Mouse (Mus musculus) testis, adult 2 months (tissue): ENCODE data around the gene Rab11fip3. TPM values are rescaled to one million over a fixed set of nuclear protein-coding genes. Genes with fewer than 3 reads are reported as not detected.

Experiments
- H3K27ac ChIP-seq: fragments of 200-500 bp; 2 replicates; pipeline ENCODE4 v1.5.1; 2012; ENCODE audit warnings: low read depth, low read length; ENCODE audit not compliant: control insufficient read depth, insufficient read depth
- H3K27me3 ChIP-seq: fragments of 200-500 bp; 2 replicates; pipeline ENCODE4 v1.6.1; 2012; ENCODE audit warnings: mild to moderate bottlenecking, low read length, moderate library complexity; ENCODE audit not compliant: control insufficient read depth, insufficient read depth
- H3K36me3 ChIP-seq: fragments of 200-500 bp; 2 replicates; pipeline ENCODE4 v1.6.1; 2012; ENCODE audit warnings: mild to moderate bottlenecking, low read length; ENCODE audit not compliant: control insufficient read depth, insufficient read depth
- H3K4me1 ChIP-seq: fragments of 200-500 bp; 2 replicates; pipeline ENCODE4 v1.6.1; 2012; ENCODE audit warnings: low read length; ENCODE audit not compliant: control insufficient read depth, insufficient read depth
- H3K4me3 ChIP-seq: fragments of 200-500 bp; 2 replicates; pipeline ENCODE4 v1.5.1; 2012; ENCODE audit warnings: low read depth, mild to moderate bottlenecking, low read length, moderate library complexity, mixed read lengths; ENCODE audit not compliant: control insufficient read depth
- CTCF ChIP-seq: fragments of 200-500 bp; IDR thresholded peaks from 2 replicates; pipeline ENCODE4 v1.5.1; 2012; ENCODE audit warnings: low read depth, mild to moderate bottlenecking, inconsistent platforms, low read length, moderate library complexity; ENCODE audit not compliant: control insufficient read depth, insufficient read depth, insufficient replicate concordance
- POLR2A ChIP-seq: fragments of 200-500 bp; IDR thresholded peaks from 2 replicates; pipeline ENCODE4 v1.6.1; 2012; ENCODE audit warnings: low read depth, mild to moderate bottlenecking, inconsistent platforms, low read length, moderate library complexity; ENCODE audit not compliant: control insufficient read depth
- polyA plus RNA-seq: library from polyadenylated mRNA; depleted of rRNA; stranded (reverse); fragments of >200 nt; gene quantifications from 2 replicates; pipeline ENCODE4 v1.2.3, GENCODE M21; 2012; rRNA removed

The Rab11fip3 gene
- polyA plus RNA-seq, 1 experiment = 37.5 TPM

GRCm38 (mm10) chr17:25944366-25945163 is 124.8 kb downstream of the Rab11fip3 start, which contains the start of the genes Pigq and Nhlrc4:
Gene Pigq, minus strand, starts transcription at chr17:25944936.
Gene Nhlrc4, minus strand, starts transcription at chr17:25944961.
- TF ChIP-seq POLR2A (no peak), CTCF (no peak)
- H3K27ac ChIP-seq = no peak within 1 kb of the TSS

GRCm38 (mm10) chr17:25943769-25944168 is 125.6 kb downstream of the Rab11fip3 start:
- TF ChIP-seq CTCF (no peak), POLR2A (no peak)
- no peaks in the 10 kb centered on the region for H3K27me3 ChIP-seq
- H3K4me3 ChIP-seq = no peak overlapping the region
- peaks cover 7% of the 10 kb centered on the region for H3K4me1 ChIP-seq
- no peak overlapping the region for H3K27ac ChIP-seq
- H3K36me3 ChIP-seq = no peaks in the 10 kb centered on the region

More at GRCm38 (mm10) chr17:25944366-25945163, 124.8 kb downstream of the Rab11fip3 start, which contains the start of the genes Pigq and Nhlrc4:
- Histone ChIP-seq H3K4me1 (peaks cover 7% of the 10 kb centered on the region), H3K36me3 (no peaks in the 10 kb centered on the region), H3K4me3 (no peak within 1 kb of the TSS), H3K27me3 (no peaks in the 10 kb centered on the region)

- no peak overlapping the region for H3K27ac ChIP-seq
Observed at GRCm38 (mm10) chr17:25943221-25943620, 126.1 kb downstream of the Rab11fip3 start.

GRCm38 (mm10) chr17:25942597-25943151 is 126.7 kb downstream of the Rab11fip3 start:
- Histone ChIP-seq H3K4me1 (peaks cover 7% of the 10 kb centered on the region), H3K27me3 (no peaks in the 10 kb centered on the region), H3K27ac (no peak overlapping the region), H3K36me3 (no peaks in the 10 kb centered on the region), H3K4me3 (no peak overlapping the region)
- no peak for TF ChIP-seq POLR2A
- TF ChIP-seq CTCF = no peak

More at GRCm38 (mm10) chr17:25943221-25943620, 126.1 kb downstream of the Rab11fip3 start:
- TF ChIP-seq POLR2A (no peak), CTCF (no peak)
- Histone ChIP-seq H3K4me1 (peaks cover 7% of the 10 kb centered on the region), H3K4me3 (no peak overlapping the region), H3K36me3 (no peaks in the 10 kb centered on the region), H3K27me3 (no peaks in the 10 kb centered on the region)

GRCm38 (mm10) chr17:25941511-25942241 is 127.7 kb downstream of the Rab11fip3 start:
- Histone ChIP-seq H3K27ac (peak overlapping the region; percentile 79), H3K36me3 (no peaks in the 10 kb centered on the region), H3K4me3 (peak overlapping the region; percentile 94), H3K27me3 (no peaks in the 10 kb centered on the region), H3K4me1 (peaks cover 7% of the 10 kb centered on the region)
- TF ChIP-seq CTCF (no peak), POLR2A (peak; percentile 68)

Other genes starting within 250 kb of the Rab11fip3 start
- 35.8 and 36.0 TPM in 2 replicates for gene Wdr24, start 245.9 kb downstream of the Rab11fip3 start, polyA plus RNA-seq
- gene Jmjd8, start 240.7 kb downstream of the Rab11fip3 start, polyA plus RNA-seq = 16.4 and 18.6 TPM in 2 replicates
- 81.1 and 82.0 TPM in 2 replicates for gene Stub1, start 236.2 kb downstream of the Rab11fip3 start, polyA plus RNA-seq
- 2.1 and 2.7 TPM in 2 replicates for gene Rhbdl1, start 232.3 kb downstream of the Rab11fip3 start, polyA plus RNA-seq
- gene Gm20683, start 227.8 kb downstream of the Rab11fip3 start, polyA plus RNA-seq = 9.0 and 11.2 TPM in 2 replicates
- gene Rhot2, start 224.7 kb downstream of the Rab11fip3 start, polyA plus RNA-seq = 37.5 and 38.7 TPM in 2 replicates
- 49.9 and 54.9 TPM in 2 replicates for gene Wdr90, start 208.1 kb downstream of the Rab11fip3 start, polyA plus RNA-seq
- gene Mcrip2, start 200.8 kb downstream of the Rab11fip3 start, polyA plus RNA-seq = 28.2 and 28.8 TPM in 2 replicates
- gene Mettl26, start 194.5 kb downstream of the Rab11fip3 start, polyA plus RNA-seq = 49.8 and 56.2 TPM in 2 replicates
- 0.96 and 0.98 TPM in 2 replicates for gene Wfikkn1, start 188.7 kb downstream of the Rab11fip3 start, polyA plus RNA-seq
- gene Rab40c, start 149.8 kb downstream of the Rab11fip3 start, polyA plus RNA-seq = 30.2 and 31.9 TPM in 2 replicates
- gene Pigq, start 124.6 kb downstream of the Rab11fip3 start, polyA plus RNA-seq = 21.4 and 24.4 TPM in 2 replicates
- gene Nhlrc4, start 124.6 kb downstream of the Rab11fip3 start, polyA plus RNA-seq = 0.40 and 0.69 TPM in 2 replicates
- gene A930017K11Rik, start 117.0 kb downstream of the Rab11fip3 start, polyA plus RNA-seq = 0.10 and 0.20 TPM in 2 replicates
- 20.1 and 22.1 TPM in 2 replicates for gene Capn15, start 83.8 kb downstream of the Rab11fip3 start, polyA plus RNA-seq
- gene Decr2, start 20.8 kb upstream of the Rab11fip3 start, polyA plus RNA-seq = 9.8 and 12.0 TPM in 2 replicates
- 5.3 and 5.4 TPM in 2 replicates for gene Nme4, start 26.0 kb upstream of the Rab11fip3 start, polyA plus RNA-seq
- 361 and 374 TPM in 2 replicates for gene Tmem8, start 43.7 kb upstream of the Rab11fip3 start, polyA plus RNA-seq
- gene Mrpl28, start 53.9 kb upstream of the Rab11fip3 start, polyA plus RNA-seq = 30.4 and 36.5 TPM in 2 replicates
- 14.4 and 15.0 TPM in 2 replicates for gene Axin1, start 69.1 kb upstream of the Rab11fip3 start, polyA plus RNA-seq
- gene Pdia2, start 129.5 kb upstream of the Rab11fip3 start, polyA plus RNA-seq = not detected in 2 replicates
- gene Rgs11, start 133.4 kb upstream of the Rab11fip3 start, polyA plus RNA-seq = 12.9 and 16.0 TPM in 2 replicates
- gene Arhgdig, start 138.2 kb upstream of the Rab11fip3 start, polyA plus RNA-seq = 5.0 and 6.4 TPM in 2 replicates
- 73.8 and 74.9 TPM in 2 replicates for gene Fam234a, start 174.7 kb upstream of the Rab11fip3 start, polyA plus RNA-seq
- gene Luc7l, start 183.3 kb upstream of the Rab11fip3 start, polyA plus RNA-seq = 15.0 and 16.3 TPM in 2 replicates